Mouse (Mus musculus) kidney, adult 2 months (tissue): Measurements from ENCODE around the gene Fam133b. TPM values are rescaled to one million over a fixed set of nuclear protein-coding genes. Genes with fewer than 3 reads are reported as not detected.

Experiments used
- DNase-seq: peaks from one replicate; pipeline ENCODE4 v3.0.0; 2021
- H3K27ac ChIP-seq: fragments of 200-500 bp; 2 replicates; pipeline ENCODE4 v1.5.1; 2012; ENCODE audit warnings: low read depth, low read length, control low read depth, inconsistent platforms; ENCODE audit not compliant: insufficient read depth
- H3K27me3 ChIP-seq: fragments of 200-500 bp; replicated peaks from 2 replicates; pipeline ENCODE4 v1.6.1; 2012; ENCODE audit warnings: mild to moderate bottlenecking, moderate library complexity, low read length, inconsistent platforms; ENCODE audit not compliant: control insufficient read depth, insufficient read depth
- H3K36me3 ChIP-seq: fragments of 200-500 bp; 2 replicates; pipeline ENCODE4 v1.6.1; 2012; ENCODE audit warnings: mild to moderate bottlenecking, moderate library complexity, low read length, inconsistent platforms; ENCODE audit not compliant: control insufficient read depth, insufficient read depth
- H3K4me1 ChIP-seq: fragments of 200-500 bp; 2 replicates; pipeline ENCODE4 v1.6.1; 2011; ENCODE audit warnings: low read length; ENCODE audit not compliant: control insufficient read depth, insufficient read depth
- H3K4me3 ChIP-seq: fragments of 200-500 bp; 2 replicates; pipeline ENCODE4 v1.5.1; 2011; ENCODE audit warnings: mild to moderate bottlenecking, low read depth, low read length, control low read depth; ENCODE audit not compliant: insufficient read depth
- CTCF ChIP-seq: fragments of 200-500 bp; conservative IDR thresholded peaks from 2 replicates; pipeline ENCODE4 v1.5.1; 2011; ENCODE audit warnings: low read depth, mild to moderate bottlenecking, control low read depth, low read length, moderate library complexity, mixed read lengths; ENCODE audit not compliant: insufficient read depth, insufficient read length
- POLR2A ChIP-seq: fragments of 200-500 bp; IDR thresholded peaks from one replicate; pipeline ENCODE4 v1.6.1; 2011; ENCODE audit warnings: low read depth, low read length, control low read depth
- WGBS: fragments of 180-500 bp; shearing (Covaris S2); methylation state at CpG from one replicate; pipeline ENCODE4 v1.1.7; 2018; 5-methylcytosine and 5-hydroxymethylcytosine counted together
- polyA plus RNA-seq: library from polyadenylated mRNA; depleted of rRNA; stranded (reverse); fragments of >200 nt; gene quantifications from 2 replicates; pipeline ENCODE4 v1.2.3, GENCODE M21; 2012; rRNA removed

Gene Fam133b
- 7.1 and 8.1 TPM in 2 replicates for polyA plus RNA-seq

- peaks cover 17% of the 10 kb centered on the region for H3K4me1 ChIP-seq
- peak within 1 kb of the TSS; percentile 87 for H3K4me3 ChIP-seq
- peak within 1 kb of the TSS; percentile 78 for H3K27ac ChIP-seq
- peak; percentile 79 for TF ChIP-seq CTCF
- TF ChIP-seq POLR2A = no peak
- WGBS = under 1% methylated on average over 80 of the region's 80 CpGs
- no peaks in the 10 kb centered on the region for H3K36me3 ChIP-seq
- no peaks in the 10 kb centered on the region for H3K27me3 ChIP-seq
- peak; percentile 96 for DNase-seq
Measured at GRCm38 (mm10) chr5:3543629-3544479, at the start of gene Fam133b. Gene Fam133b, plus strand, starts transcription at chr5:3543833.

- H3K4me3 ChIP-seq = no peak overlapping the region
- H3K36me3 ChIP-seq = no peaks in the 10 kb centered on the region
- TF ChIP-seq POLR2A (no peak), CTCF (no peak)
- H3K4me1 ChIP-seq = peaks cover 4% of the 10 kb centered on the region; the same call in 1 of the 2 replicates
- WGBS = 76% methylated on average over 9 of the region's 9 CpGs
- H3K27ac ChIP-seq = no peak overlapping the region
- no peaks in the 10 kb centered on the region for H3K27me3 ChIP-seq
- DNase-seq = no peak
Measured at GRCm38 (mm10) chr5:3493968-3494367, 49.7 kb upstream of the Fam133b start.

- no peak overlapping the region for H3K27ac ChIP-seq
- H3K27me3 ChIP-seq = no peaks in the 10 kb centered on the region
- peak; percentile 20 for DNase-seq
- H3K4me3 ChIP-seq = no peak overlapping the region
- no peaks in the 10 kb centered on the region for H3K36me3 ChIP-seq
- H3K4me1 ChIP-seq = peaks cover 4% of the 10 kb centered on the region; the same call in 1 of the 2 replicates
- TF ChIP-seq CTCF = no peak
- no peak for TF ChIP-seq POLR2A
- 75% methylated on average over 8 of the region's 8 CpGs for WGBS
Measured at GRCm38 (mm10) chr5:3494452-3495187, 49.0 kb upstream of the Fam133b start.

- Histone ChIP-seq H3K27me3 (no peaks in the 10 kb centered on the region), H3K27ac (no peak overlapping the region), H3K4me1 (peaks cover 8% of the 10 kb centered on the region; the same call in 1 of the 2 replicates), H3K36me3 (no peaks in the 10 kb centered on the region), H3K4me3 (no peak overlapping the region)
- 80% methylated on average over 5 of the region's 5 CpGs for WGBS
- DNase-seq = no peak
- TF ChIP-seq CTCF (no peak), POLR2A (no peak)
Measured at GRCm38 (mm10) chr5:3497505-3497925, 46.1 kb upstream of the Fam133b start.

- Histone ChIP-seq H3K36me3 (no peaks in the 10 kb centered on the region), H3K4me1 (peaks cover 12% of the 10 kb centered on the region; the same call in 1 of the 2 replicates), H3K27me3 (no peaks in the 10 kb centered on the region), H3K27ac (no peak overlapping the region), H3K4me3 (no peak overlapping the region)
- 91% methylated on average over 5 of the region's 5 CpGs for WGBS
- TF ChIP-seq CTCF (no peak), POLR2A (no peak)
- no peak for DNase-seq
Measured at GRCm38 (mm10) chr5:3500298-3500697, 43.3 kb upstream of the Fam133b start.

GRCm38 (mm10) chr5:3500957-3501563 lies 42.6 kb upstream of the Fam133b start:
- DNase-seq = no peak
- Histone ChIP-seq H3K36me3 (no peaks in the 10 kb centered on the region), H3K27me3 (no peaks in the 10 kb centered on the region), H3K27ac (peak overlapping the region; percentile 66), H3K4me3 (no peak overlapping the region), H3K4me1 (peaks cover 12% of the 10 kb centered on the region; the same call in 1 of the 2 replicates)
- TF ChIP-seq POLR2A (no peak), CTCF (no peak)
- WGBS = 34% methylated on average over 8 of the region's 8 CpGs
